Mouse (Mus musculus): ENCODE results near the gene Itsn1. TPM values are rescaled to one million over a fixed set of nuclear protein-coding genes. Genes with fewer than 3 reads are reported as not detected.

The Itsn1 gene
- polyA plus RNA-seq, 1 experiment from 2014 or later, result 56.5 TPM

DNA sequence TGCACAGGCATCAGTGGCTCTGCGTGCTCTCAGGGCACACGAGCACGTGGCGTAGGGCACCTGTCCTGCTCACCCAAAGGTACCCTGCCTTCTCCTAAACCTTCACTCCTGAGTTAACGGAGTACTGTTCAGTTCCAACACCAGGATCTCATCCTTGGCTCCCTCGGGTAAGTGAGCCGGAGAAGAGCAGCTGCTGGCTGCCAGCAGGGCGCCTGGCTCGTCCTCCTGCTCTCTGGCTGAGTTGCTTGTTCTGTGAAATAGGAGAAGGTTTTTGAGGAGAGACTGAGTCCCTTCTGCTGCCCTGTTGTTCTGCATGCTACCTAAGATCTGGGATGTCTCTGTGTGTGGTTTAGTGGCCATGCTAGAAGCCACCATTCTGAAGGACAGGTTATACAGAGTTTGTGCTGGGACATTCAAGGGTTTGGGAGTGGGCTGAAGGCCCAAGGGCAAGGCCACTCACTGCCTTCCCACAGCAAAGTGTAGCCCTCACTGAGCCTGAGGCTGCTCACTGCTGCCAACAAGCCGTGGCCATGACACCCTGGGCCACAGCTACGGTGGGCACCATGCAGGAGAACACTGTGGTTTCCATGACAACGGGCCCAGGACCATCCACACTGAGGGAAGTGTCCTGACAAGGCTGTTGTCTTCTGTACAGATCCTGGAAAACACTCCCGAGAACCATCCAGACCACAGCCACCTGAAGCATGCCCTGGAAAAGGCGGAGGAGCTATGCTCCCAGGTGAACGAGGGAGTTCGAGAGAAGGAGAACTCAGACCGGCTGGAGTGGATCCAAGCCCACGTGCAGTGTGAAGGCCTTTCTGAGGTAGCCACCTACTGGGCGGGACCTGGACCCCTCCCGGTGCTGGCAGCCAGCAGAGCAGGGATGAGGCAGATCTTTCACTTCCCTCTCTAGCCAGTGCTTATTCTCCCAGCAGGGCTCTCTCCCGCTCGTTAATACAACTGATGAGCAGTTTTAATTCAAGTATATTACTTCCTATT lies 170.1 kb downstream of the Itsn1 start:
- 58% methylated on average over 22 of the region's 22 CpGs for WGBS
- peak; percentile 54; the same call in 1 of the 2 replicates for ATAC-seq (ENCODE audit: low read depth)
- Histone ChIP-seq H3K27ac (ENCODE audit: low read depth, low read length) (0 out of 2 replicates have a peak overlapping the region, but pooled peaks have one; percentile 2), H3K4me2 (ENCODE audit: low read depth, low read length) (no peak overlapping the region), H3K36me3 (ENCODE audit: control insufficient read depth, insufficient read depth, low read length) (peaks cover 13% of the 10 kb centered on the region), H3K27me3 (ENCODE audit: control insufficient read depth, insufficient read depth, low read length) (no peaks in the 10 kb centered on the region), H3K9me3 (ENCODE audit: control insufficient read depth, low read length) (no peaks in the 10 kb centered on the region), H3K4me1 (ENCODE audit: control insufficient read depth, insufficient read depth, low read length) (0 out of 2 replicates have a peak, but pooled peaks cover 4% of the 10 kb centered on the region), H3K4me3 (ENCODE audit: low read depth, low read length) (no peak overlapping the region), H3K9ac (replicated peaks; ENCODE audit: low read depth, low read length) (no peak overlapping the region)

DNA sequence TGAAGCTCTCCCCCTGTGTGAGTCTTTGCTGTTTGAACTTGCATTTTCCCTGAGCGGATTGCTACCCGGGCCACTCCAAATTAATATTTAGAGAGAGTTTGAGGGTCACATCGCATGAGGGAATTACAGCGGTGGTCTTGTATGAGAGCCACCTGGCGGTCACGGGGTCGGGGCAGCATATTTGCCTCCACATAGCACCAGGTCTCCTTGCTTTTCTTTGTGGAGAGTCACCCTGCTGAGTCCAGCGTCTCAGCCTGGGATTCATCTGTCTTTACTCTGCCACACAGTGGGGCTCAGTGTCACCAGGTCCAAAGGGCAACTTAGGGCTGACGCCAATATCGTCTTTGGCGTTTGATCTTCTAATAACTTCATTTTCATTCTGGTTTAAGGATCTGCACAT lies 171.2 kb downstream of the Itsn1 start:
- H3K27me3 ChIP-seq (ENCODE audit: control insufficient read depth, insufficient read depth, low read length), result no peaks in the 10 kb centered on the region
- no peak overlapping the region for H3K27ac ChIP-seq (ENCODE audit: low read depth, low read length)
- peaks cover 13% of the 10 kb centered on the region for H3K36me3 ChIP-seq (ENCODE audit: control insufficient read depth, insufficient read depth, low read length)
- 68% methylated on average over 11 of the region's 11 CpGs for WGBS
- no peak overlapping the region for H3K4me3 ChIP-seq (ENCODE audit: low read depth, low read length)
- H3K4me2 ChIP-seq (ENCODE audit: low read depth, low read length), result no peak overlapping the region
- no peak overlapping the region for H3K9ac ChIP-seq (replicated peaks; ENCODE audit: low read depth, low read length)
- H3K4me1 ChIP-seq (ENCODE audit: control insufficient read depth, insufficient read depth, low read length), result 0 out of 2 replicates have a peak, but pooled peaks cover 4% of the 10 kb centered on the region
- no peaks in the 10 kb centered on the region for H3K9me3 ChIP-seq (ENCODE audit: control insufficient read depth, low read length)
- ATAC-seq (ENCODE audit: low read depth), result no peak

DNA sequence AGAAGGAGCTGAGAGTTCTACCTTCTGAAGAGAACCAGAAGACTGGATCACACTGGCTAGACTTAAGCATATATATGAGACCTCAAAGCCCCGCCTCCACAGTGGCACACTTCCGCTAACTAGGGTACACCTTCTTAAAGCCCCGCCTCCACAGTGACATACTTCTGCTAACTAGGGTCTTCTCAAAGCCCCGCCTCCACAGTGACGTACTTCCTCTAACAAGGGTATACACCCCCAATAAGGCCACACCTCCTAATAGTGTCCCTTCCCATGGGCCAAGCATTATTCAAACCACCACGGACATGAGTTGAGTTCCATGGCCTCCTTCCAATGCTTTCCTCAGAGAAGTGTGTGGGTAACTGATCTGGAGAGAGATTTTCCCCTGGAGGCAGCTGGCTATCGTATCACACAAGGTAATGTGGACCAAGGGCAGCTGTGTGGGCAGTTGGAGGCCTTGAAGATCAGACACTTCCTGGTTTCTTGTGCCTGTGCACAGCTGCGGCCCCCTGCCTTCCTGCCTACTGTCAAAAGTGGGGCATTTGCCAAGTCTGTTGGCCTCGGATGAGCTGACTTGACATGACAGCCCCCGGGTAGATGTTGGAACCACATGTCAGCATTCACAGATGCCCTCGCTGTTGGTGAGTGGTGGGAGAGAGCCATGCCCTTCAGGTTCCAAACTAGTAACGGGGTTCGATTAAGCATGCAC lies 174.9 kb downstream of the Itsn1 start:
- Histone ChIP-seq H3K36me3 (ENCODE audit: control insufficient read depth, insufficient read depth, low read length) (peaks cover 16% of the 10 kb centered on the region), H3K4me2 (ENCODE audit: low read depth, low read length) (no peak overlapping the region), H3K27me3 (ENCODE audit: control insufficient read depth, insufficient read depth, low read length) (no peaks in the 10 kb centered on the region), H3K27ac (ENCODE audit: low read depth, low read length) (no peak overlapping the region), H3K4me1 (ENCODE audit: control insufficient read depth, insufficient read depth, low read length) (no peaks in the 10 kb centered on the region), H3K4me3 (ENCODE audit: low read depth, low read length) (no peak overlapping the region), H3K9ac (replicated peaks; ENCODE audit: low read depth, low read length) (no peak overlapping the region), H3K9me3 (ENCODE audit: control insufficient read depth, low read length) (no peaks in the 10 kb centered on the region)
- no peak for ATAC-seq (ENCODE audit: low read depth)
- WGBS, result 91% methylated on average over 13 of the region's 13 CpGs

DNA sequence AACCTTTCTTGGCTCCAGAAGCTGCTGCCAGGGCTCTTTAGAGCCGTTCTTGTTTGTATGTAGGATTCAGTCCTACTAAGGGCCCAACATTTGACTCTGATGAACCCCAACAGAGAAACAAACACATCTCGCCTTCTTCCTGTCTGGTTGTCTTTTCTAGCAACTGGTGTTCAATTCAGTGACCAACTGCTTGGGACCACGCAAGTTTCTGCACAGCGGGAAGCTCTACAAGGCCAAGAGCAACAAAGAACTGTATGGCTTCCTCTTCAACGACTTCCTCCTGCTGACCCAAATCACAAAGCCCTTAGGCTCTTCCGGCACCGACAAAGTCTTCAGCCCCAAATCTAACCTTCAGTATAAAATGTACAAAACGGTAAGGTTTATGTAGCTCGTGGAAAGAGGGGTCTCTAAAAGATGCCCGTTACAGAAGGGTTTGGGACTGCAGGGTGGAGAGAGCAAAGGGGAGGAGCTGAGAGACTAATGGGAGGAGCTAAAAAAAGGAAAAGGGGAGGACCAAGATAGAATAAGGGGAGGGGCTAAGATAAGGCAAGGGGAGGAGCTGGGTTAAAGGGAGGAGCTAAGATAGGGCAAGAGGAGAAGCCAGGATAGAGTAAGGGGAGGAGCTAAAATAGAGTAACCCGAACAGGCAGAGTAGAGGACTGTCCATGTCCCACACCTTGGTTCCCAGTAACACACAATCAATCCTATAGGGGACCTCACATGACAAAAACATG lies 176.2 kb downstream of the Itsn1 start:
- H3K4me3 ChIP-seq (ENCODE audit: low read depth, low read length), result no peak overlapping the region
- no peak overlapping the region for H3K27ac ChIP-seq (ENCODE audit: low read depth, low read length)
- 81% methylated on average over 11 of the region's 11 CpGs for WGBS
- no peak for ATAC-seq (ENCODE audit: low read depth)
- no peaks in the 10 kb centered on the region for H3K9me3 ChIP-seq (ENCODE audit: control insufficient read depth, low read length)
- H3K9ac ChIP-seq (replicated peaks; ENCODE audit: low read depth, low read length), result no peak overlapping the region
- no peaks in the 10 kb centered on the region for H3K27me3 ChIP-seq (ENCODE audit: control insufficient read depth, insufficient read depth, low read length)
- H3K36me3 ChIP-seq (ENCODE audit: control insufficient read depth, insufficient read depth, low read length), result peaks cover 28% of the 10 kb centered on the region
- H3K4me1 ChIP-seq (ENCODE audit: control insufficient read depth, insufficient read depth, low read length), result no peaks in the 10 kb centered on the region
- no peak overlapping the region for H3K4me2 ChIP-seq (ENCODE audit: low read depth, low read length)

DNA sequence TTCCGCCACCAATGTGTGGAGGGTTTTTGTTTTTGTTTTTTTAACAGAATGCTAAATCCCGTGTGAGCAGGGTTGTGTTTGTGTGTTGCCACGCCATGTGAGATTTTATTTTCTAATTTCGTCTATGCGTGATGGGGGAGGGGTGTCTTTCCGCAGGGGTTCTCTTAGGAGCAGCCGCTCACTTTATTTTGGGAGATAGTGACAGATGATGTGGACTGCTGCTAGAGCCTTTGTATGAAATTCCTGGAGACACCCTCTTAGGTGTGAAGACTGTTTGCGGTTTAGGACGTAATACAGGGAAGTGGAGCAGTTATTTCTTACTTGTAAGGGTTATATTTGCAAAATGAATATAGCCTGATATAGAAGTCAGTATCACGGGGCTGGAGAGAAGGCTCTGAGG lies 176.9 kb downstream of the Itsn1 start:
- Histone ChIP-seq H3K9me3 (ENCODE audit: control insufficient read depth, low read length) (no peaks in the 10 kb centered on the region), H3K36me3 (ENCODE audit: control insufficient read depth, insufficient read depth, low read length) (peaks cover 27% of the 10 kb centered on the region), H3K27ac (ENCODE audit: low read depth, low read length) (no peak overlapping the region), H3K4me2 (ENCODE audit: low read depth, low read length) (no peak overlapping the region), H3K4me1 (ENCODE audit: control insufficient read depth, insufficient read depth, low read length) (no peaks in the 10 kb centered on the region), H3K27me3 (ENCODE audit: control insufficient read depth, insufficient read depth, low read length) (no peaks in the 10 kb centered on the region), H3K9ac (replicated peaks; ENCODE audit: low read depth, low read length) (no peak overlapping the region), H3K4me3 (ENCODE audit: low read depth, low read length) (no peak overlapping the region)
- ATAC-seq (ENCODE audit: low read depth), result no peak
- 92% methylated on average over 10 of the region's 10 CpGs for whole genome bisulfite sequencing

DNA sequence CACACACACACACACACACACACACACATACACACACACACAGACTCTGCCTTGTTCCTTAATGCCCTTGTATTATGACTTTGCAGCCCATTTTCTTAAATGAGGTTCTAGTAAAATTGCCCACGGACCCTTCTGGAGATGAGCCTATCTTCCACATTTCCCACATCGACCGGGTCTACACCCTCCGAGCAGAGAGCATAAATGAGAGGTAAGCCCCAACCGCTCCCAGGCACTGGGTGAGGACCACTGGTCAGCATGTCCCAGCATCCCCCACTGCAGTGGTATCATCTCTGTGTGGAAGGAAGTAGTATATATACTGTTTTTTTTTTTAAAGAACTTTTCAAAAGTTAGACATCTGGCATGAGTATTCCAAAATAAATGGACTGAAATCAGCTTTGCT lies 177.6 kb downstream of the Itsn1 start:
- Histone ChIP-seq H3K4me1 (ENCODE audit: control insufficient read depth, insufficient read depth, low read length) (no peaks in the 10 kb centered on the region), H3K4me3 (ENCODE audit: low read depth, low read length) (no peak overlapping the region), H3K9ac (replicated peaks; ENCODE audit: low read depth, low read length) (no peak overlapping the region), H3K27me3 (ENCODE audit: control insufficient read depth, insufficient read depth, low read length) (no peaks in the 10 kb centered on the region), H3K27ac (ENCODE audit: low read depth, low read length) (no peak overlapping the region), H3K9me3 (ENCODE audit: control insufficient read depth, low read length) (no peaks in the 10 kb centered on the region), H3K36me3 (ENCODE audit: control insufficient read depth, insufficient read depth, low read length) (peaks cover 24% of the 10 kb centered on the region), H3K4me2 (ENCODE audit: low read depth, low read length) (no peak overlapping the region)
- no peak for ATAC-seq (ENCODE audit: low read depth)
- WGBS, result 96% methylated on average over 5 of the region's 5 CpGs

DNA sequence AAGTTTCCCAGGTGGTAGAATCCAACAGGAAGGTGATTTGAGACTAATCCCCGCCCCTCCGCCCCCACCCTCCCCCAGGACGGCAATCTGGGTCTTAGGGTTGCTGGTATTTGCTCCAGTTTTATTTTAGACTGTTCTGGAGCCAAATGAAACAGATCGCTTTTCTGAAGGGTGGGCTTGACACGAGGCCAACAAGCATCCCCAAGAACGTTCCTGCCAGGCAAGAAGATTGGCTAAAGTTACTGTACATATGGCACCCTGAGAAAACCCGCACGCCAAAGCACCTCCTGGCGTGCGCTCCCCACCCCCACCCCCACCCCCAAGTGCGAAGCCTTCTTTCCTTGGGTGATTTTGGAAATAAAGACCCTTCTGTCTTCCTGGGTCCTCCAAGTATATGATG lies 178.1 kb downstream of the Itsn1 start:
- ATAC-seq (ENCODE audit: low read depth), result no peak

DNA sequence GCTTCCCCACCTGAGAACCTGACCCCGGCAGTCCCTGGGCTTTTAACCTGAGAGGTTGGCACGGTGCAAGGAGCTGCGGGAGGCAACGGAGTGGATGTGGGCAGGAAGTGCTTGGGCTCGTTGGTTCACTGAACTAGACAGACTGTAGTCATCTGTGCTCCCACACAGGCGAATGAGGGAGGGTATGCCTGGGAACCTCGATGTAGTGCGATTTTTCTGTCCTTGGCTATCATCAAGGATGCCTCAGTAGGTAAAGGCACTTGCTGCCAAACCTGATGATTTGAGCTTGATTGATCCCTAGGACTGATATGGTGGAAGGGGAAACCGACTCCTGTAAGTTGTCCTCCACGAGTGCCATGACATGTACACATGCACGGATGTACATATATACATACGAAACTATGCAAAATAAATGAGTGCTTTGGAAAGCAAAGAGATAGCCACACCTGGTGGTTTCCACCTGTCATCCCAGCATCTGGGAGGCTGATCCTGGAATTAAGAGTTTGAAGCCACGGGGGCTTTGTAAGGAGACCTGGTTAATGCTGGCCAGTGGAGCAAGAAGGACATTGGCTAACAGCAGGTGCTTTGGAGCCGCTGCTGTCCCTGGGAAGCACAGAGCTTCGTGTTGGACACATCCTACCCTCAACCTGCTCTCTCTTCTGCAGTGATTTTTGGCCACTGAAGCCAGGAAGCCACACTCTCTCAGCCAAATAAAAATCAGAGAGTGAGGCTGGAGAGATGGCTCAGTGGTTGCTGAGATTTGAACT lies 180.7 kb downstream of the Itsn1 start:
- no peaks in the 10 kb centered on the region for H3K4me1 ChIP-seq (ENCODE audit: control insufficient read depth, insufficient read depth, low read length)
- no peaks in the 10 kb centered on the region for H3K9me3 ChIP-seq (ENCODE audit: control insufficient read depth, low read length)
- WGBS, result 91% methylated on average over 15 of the region's 15 CpGs
- H3K4me3 ChIP-seq (ENCODE audit: low read depth, low read length), result no peak overlapping the region
- no peak overlapping the region for H3K9ac ChIP-seq (replicated peaks; ENCODE audit: low read depth, low read length)
- no peaks in the 10 kb centered on the region for H3K27me3 ChIP-seq (ENCODE audit: control insufficient read depth, insufficient read depth, low read length)
- no peak overlapping the region for H3K27ac ChIP-seq (ENCODE audit: low read depth, low read length)
- no peak overlapping the region for H3K4me2 ChIP-seq (ENCODE audit: low read depth, low read length)
- H3K36me3 ChIP-seq (ENCODE audit: control insufficient read depth, insufficient read depth, low read length), result peaks cover 32% of the 10 kb centered on the region
- ATAC-seq (ENCODE audit: low read depth), result no peak

More for the DNA sequence above, 178.1 kb downstream of the Itsn1 start:
- Histone ChIP-seq H3K36me3 (ENCODE audit: control insufficient read depth, insufficient read depth, low read length) (peaks cover 28% of the 10 kb centered on the region), H3K27me3 (ENCODE audit: control insufficient read depth, insufficient read depth, low read length) (no peaks in the 10 kb centered on the region), H3K9me3 (ENCODE audit: control insufficient read depth, low read length) (no peaks in the 10 kb centered on the region), H3K4me2 (ENCODE audit: low read depth, low read length) (no peak overlapping the region), H3K27ac (ENCODE audit: low read depth, low read length) (no peak overlapping the region), H3K9ac (replicated peaks; ENCODE audit: low read depth, low read length) (no peak overlapping the region), H3K4me1 (ENCODE audit: control insufficient read depth, insufficient read depth, low read length) (no peaks in the 10 kb centered on the region), H3K4me3 (ENCODE audit: low read depth, low read length) (no peak overlapping the region)
- 85% methylated on average over 11 of the region's 11 CpGs for WGBS
